Mouse (Mus musculus): ENCODE data around the gene Slc27a2. TPM values are rescaled to one million over a fixed set of nuclear protein-coding genes. Genes with fewer than 3 reads are reported as not detected.

The Slc27a2 gene
- polyA plus RNA-seq, 1 experiment, result not detected

- no peaks in the 10 kb centered on the region for H3K4me1 ChIP-seq (ENCODE audit: control insufficient read depth, insufficient read depth, low read length)
- H3K4me3 ChIP-seq (ENCODE audit: insufficient read depth, low read depth, low read length), result no peak overlapping the region
- TF ChIP-seq POLR2A (IDR thresholded peaks at IDR 0.05; ENCODE audit: insufficient read depth, low read depth, low read length), result no peak
- TF ChIP-seq CTCF (IDR thresholded peaks at IDR 0.05; ENCODE audit: insufficient read depth, low read depth, low read length), result no peak
- no peak overlapping the region for H3K27ac ChIP-seq (ENCODE audit: insufficient read depth, low read depth, low read length)
- 87% methylated on average over 11 of the region's 11 CpGs for WGBS
These were observed 23.4 kb downstream of the Slc27a2 start for GRCm38 (mm10) chr2:126575391-126576176.

DNA sequence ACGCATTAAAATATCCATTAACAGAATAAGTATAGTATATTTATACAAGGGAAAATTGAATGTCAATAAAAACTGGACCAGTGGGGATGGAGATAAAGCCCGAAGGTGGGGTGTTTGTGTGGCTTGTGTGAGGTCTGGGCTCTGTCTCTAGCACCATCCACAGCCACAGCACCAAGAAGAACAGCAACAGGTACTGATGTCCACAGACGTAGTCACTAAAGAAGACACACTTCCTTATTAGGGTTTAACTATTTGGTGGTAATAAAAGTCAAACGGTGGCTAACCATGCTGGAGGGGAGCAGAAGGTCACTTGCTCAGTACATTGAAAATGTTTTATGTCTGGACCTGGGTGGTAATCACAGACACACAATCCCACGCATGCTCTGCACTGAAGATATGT is 25.2 kb downstream of the Slc27a2 start:
- Histone ChIP-seq H3K4me1 (ENCODE audit: control insufficient read depth, insufficient read depth, low read length) (no peaks in the 10 kb centered on the region), H3K4me3 (ENCODE audit: insufficient read depth, low read depth, low read length) (no peak overlapping the region), H3K27ac (ENCODE audit: insufficient read depth, low read depth, low read length) (no peak overlapping the region)
- 88% methylated on average over 5 of the region's 5 CpGs for WGBS
- TF ChIP-seq POLR2A (IDR thresholded peaks at IDR 0.05; ENCODE audit: insufficient read depth, low read depth, low read length) (no peak), CTCF (IDR thresholded peaks at IDR 0.05; ENCODE audit: insufficient read depth, low read depth, low read length) (no peak)

GRCm38 (mm10) chr2:126579282-126579681 is 27.1 kb downstream of the Slc27a2 start:
- 100% methylated on average over 1 of the region's 1 CpGs for WGBS
- no peaks in the 10 kb centered on the region for H3K4me1 ChIP-seq (ENCODE audit: control insufficient read depth, insufficient read depth, low read length)
- H3K27ac ChIP-seq (ENCODE audit: insufficient read depth, low read depth, low read length), result no peak overlapping the region
- H3K4me3 ChIP-seq (ENCODE audit: insufficient read depth, low read depth, low read length), result no peak overlapping the region
- TF ChIP-seq CTCF (IDR thresholded peaks at IDR 0.05; ENCODE audit: insufficient read depth, low read depth, low read length), result no peak

DNA sequence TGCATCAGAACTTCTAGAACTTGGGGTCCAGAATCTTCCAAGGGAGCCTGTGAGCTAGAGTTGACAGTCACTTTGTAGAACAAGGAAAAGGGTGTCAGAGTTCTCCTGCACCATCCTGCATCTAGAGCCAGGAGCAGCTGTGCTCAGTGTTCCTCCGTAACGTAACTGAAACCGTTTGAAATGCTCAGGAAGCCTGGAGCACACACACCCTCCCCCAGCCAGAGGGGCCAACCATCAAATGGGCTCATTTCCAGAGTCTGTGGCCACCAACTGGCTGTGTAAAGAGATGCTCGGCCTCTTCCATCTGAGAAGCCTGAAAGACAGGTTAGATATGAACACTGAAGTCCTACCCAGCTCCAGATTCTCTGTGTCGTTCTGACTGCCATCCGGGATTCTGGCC is 31.8 kb downstream of the Slc27a2 start:
- Histone ChIP-seq H3K27ac (ENCODE audit: insufficient read depth, low read depth, low read length) (no peak overlapping the region), H3K4me3 (ENCODE audit: insufficient read depth, low read depth, low read length) (no peak overlapping the region), H3K4me1 (ENCODE audit: control insufficient read depth, insufficient read depth, low read length) (no peaks in the 10 kb centered on the region)
- no peak for TF ChIP-seq POLR2A (IDR thresholded peaks at IDR 0.05; ENCODE audit: insufficient read depth, low read depth, low read length)
- no peak for TF ChIP-seq CTCF (IDR thresholded peaks at IDR 0.05; ENCODE audit: insufficient read depth, low read depth, low read length)
- WGBS, result 71% methylated on average over 6 of the region's 6 CpGs

DNA sequence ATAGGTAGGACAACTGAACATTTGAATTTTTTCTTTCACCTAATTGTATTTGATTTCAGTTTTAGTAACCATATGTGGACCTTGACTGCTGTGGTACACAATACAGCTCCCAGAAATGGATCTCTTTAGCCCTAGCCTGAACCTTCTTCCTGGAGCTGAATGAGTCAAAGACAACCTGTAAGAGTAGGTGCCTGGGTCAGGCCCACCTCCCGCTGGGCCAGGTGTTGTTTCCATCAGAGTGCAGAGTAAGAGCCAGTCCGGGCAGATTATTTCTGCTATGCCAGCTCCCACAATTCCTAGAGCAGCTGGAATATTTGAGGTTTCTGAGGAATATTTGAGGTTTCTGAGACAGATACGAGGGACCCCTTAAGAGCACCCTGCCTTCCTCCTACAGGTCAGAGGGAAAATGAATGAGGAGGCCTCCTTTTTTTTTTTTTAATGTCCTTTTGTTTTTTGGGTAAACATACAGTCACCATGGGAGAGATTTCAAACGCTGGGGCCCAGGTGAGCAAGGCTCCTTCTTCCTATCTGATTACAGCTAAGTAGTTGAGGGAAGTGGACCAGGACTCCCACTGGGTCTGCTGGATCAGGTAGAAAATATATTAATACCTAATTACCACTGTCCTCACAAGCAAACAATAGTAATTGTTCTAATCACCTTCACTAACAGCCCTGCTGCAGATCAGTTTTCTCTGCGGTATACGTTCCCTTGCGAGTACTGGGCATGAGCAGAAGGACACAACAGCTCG is 32.6 kb downstream of the Slc27a2 start:
- Histone ChIP-seq H3K27ac (ENCODE audit: insufficient read depth, low read depth, low read length) (no peak overlapping the region), H3K4me3 (ENCODE audit: insufficient read depth, low read depth, low read length) (no peak overlapping the region), H3K4me1 (ENCODE audit: control insufficient read depth, insufficient read depth, low read length) (no peaks in the 10 kb centered on the region)
- no peak for TF ChIP-seq POLR2A (IDR thresholded peaks at IDR 0.05; ENCODE audit: insufficient read depth, low read depth, low read length)
- TF ChIP-seq CTCF (IDR thresholded peaks at IDR 0.05; ENCODE audit: insufficient read depth, low read depth, low read length), result no peak
- 86% methylated on average over 8 of the region's 8 CpGs for WGBS

DNA sequence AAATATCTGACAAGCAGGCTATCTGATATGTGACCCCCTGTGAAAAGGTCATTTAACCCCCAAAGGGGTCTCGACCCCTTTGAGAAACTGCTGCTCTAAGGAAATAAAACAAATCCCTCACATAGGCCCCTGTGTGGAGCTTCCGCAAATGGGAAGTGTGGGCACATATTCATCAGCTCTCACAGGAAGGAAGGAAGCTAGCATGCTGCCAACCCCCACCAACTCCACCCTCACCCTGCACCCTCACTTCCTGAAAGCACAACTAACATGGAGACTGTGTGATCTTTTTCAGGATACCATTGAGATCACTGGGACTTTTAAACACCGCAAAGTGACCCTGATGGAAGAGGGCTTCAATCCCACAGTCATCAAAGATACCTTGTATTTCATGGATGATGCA is 35.3 kb downstream of the Slc27a2 start:
- Histone ChIP-seq H3K4me1 (ENCODE audit: control insufficient read depth, insufficient read depth, low read length) (no peaks in the 10 kb centered on the region), H3K4me3 (ENCODE audit: insufficient read depth, low read depth, low read length) (no peak overlapping the region), H3K27ac (ENCODE audit: insufficient read depth, low read depth, low read length) (no peak overlapping the region)
- 89% methylated on average over 3 of the region's 3 CpGs for WGBS
- TF ChIP-seq CTCF (IDR thresholded peaks at IDR 0.05; ENCODE audit: insufficient read depth, low read depth, low read length), result no peak
- TF ChIP-seq POLR2A (IDR thresholded peaks at IDR 0.05; ENCODE audit: insufficient read depth, low read depth, low read length), result no peak

GRCm38 (mm10) chr2:126591304-126591703 is 39.1 kb downstream of the Slc27a2 start:
- Histone ChIP-seq H3K4me3 (ENCODE audit: insufficient read depth, low read depth, low read length) (no peak overlapping the region), H3K27ac (ENCODE audit: insufficient read depth, low read depth, low read length) (no peak overlapping the region), H3K4me1 (ENCODE audit: control insufficient read depth, insufficient read depth, low read length) (peaks cover 5% of the 10 kb centered on the region)
- WGBS, result 92% methylated on average over 4 of the region's 4 CpGs
- TF ChIP-seq POLR2A (IDR thresholded peaks at IDR 0.05; ENCODE audit: insufficient read depth, low read depth, low read length), result no peak
- TF ChIP-seq CTCF (IDR thresholded peaks at IDR 0.05; ENCODE audit: insufficient read depth, low read depth, low read length), result no peak

GRCm38 (mm10) chr2:126593831-126594610 is 41.8 kb downstream of the Slc27a2 start:
- no peak overlapping the region for H3K27ac ChIP-seq (ENCODE audit: insufficient read depth, low read depth, low read length)
- TF ChIP-seq CTCF (IDR thresholded peaks at IDR 0.05; ENCODE audit: insufficient read depth, low read depth, low read length), result peak; percentile 65
- no peak for TF ChIP-seq POLR2A (IDR thresholded peaks at IDR 0.05; ENCODE audit: insufficient read depth, low read depth, low read length)
- peaks cover 9% of the 10 kb centered on the region for H3K4me1 ChIP-seq (ENCODE audit: control insufficient read depth, insufficient read depth, low read length)
- H3K4me3 ChIP-seq (ENCODE audit: insufficient read depth, low read depth, low read length), result peak overlapping the region; percentile 16
- 38% methylated on average over 26 of the region's 26 CpGs for WGBS
